Mouse (Mus musculus) heart, embryonic 13.5 days (tissue): ENCODE measurements around the gene Dip2b. TPM values are rescaled to one million over a fixed set of nuclear protein-coding genes. Genes with fewer than 3 reads are reported as not detected.
A peak's percentile ranks its signal among the peaks of the same experiment; 100 is the strongest.

Source experiments
- ATAC-seq: fragments of 200-750 bp; cut with Nextera tagmentation; 2 replicates; pipeline ENCODE4 v1.8.0; 2017; ENCODE audit warnings: moderate TSS enrichment; ENCODE audit not compliant: insufficient number of reproducible peaks, low FRiP score, low TSS enrichment; ENCODE audit errors: extremely low read depth
- H3K27ac ChIP-seq: fragments of 300-500 bp; sonication (generic); replicated peaks from 2 replicates; pipeline ENCODE4 v1.5.1; 2015; ENCODE audit warnings: moderate library complexity, mild to moderate bottlenecking, inconsistent platforms
- H3K27me3 ChIP-seq: fragments of 300-500 bp; sonication (generic); replicated peaks from 2 replicates; pipeline ENCODE4 v1.6.1; 2015; ENCODE audit warnings: mild to moderate bottlenecking, inconsistent platforms
- H3K36me3 ChIP-seq: fragments of 300-500 bp; sonication (generic); 2 replicates; pipeline ENCODE4 v1.6.1; 2015; ENCODE audit warnings: mild to moderate bottlenecking, inconsistent platforms
- H3K4me1 ChIP-seq: fragments of 300-500 bp; sonication (generic); 2 replicates; pipeline ENCODE4 v1.6.1; 2015; ENCODE audit warnings: inconsistent platforms
- H3K4me2 ChIP-seq: fragments of 300-500 bp; sonication (generic); 2 replicates; pipeline ENCODE4 v1.6.1; 2015; ENCODE audit warnings: inconsistent platforms, mild to moderate bottlenecking, moderate library complexity
- H3K4me3 ChIP-seq: fragments of 300-500 bp; sonication (generic); 2 replicates; pipeline ENCODE4 v1.5.1; 2015; ENCODE audit warnings: moderate library complexity, mild to moderate bottlenecking, inconsistent platforms
- H3K9ac ChIP-seq: fragments of 300-500 bp; sonication (generic); 2 replicates; pipeline ENCODE4 v1.6.1; 2015; ENCODE audit warnings: inconsistent platforms, mild to moderate bottlenecking, moderate library complexity
- H3K9me3 ChIP-seq: fragments of 300-500 bp; sonication (generic); 2 replicates; pipeline ENCODE4 v1.6.1; 2016; ENCODE audit warnings: inconsistent platforms
- WGBS: fragments of 180-500 bp; shearing (Covaris S2); methylation state at CpG from one replicate; pipeline ENCODE4 v1.1.7; 2015; ENCODE audit warnings: mixed read lengths; 5-methylcytosine and 5-hydroxymethylcytosine counted together
- polyA plus RNA-seq: library from polyadenylated mRNA; unstranded; fragments of >200 nt; fragmentation: Nextera tagmentation; extraction: Ambion mirVana; gene quantifications from 2 replicates; pipeline ENCODE4 v1.2.1, GENCODE M21; 2015

The Dip2b gene
- polyA plus RNA-seq, 1 experiment from 2014 or later: 11.3 TPM

DNA sequence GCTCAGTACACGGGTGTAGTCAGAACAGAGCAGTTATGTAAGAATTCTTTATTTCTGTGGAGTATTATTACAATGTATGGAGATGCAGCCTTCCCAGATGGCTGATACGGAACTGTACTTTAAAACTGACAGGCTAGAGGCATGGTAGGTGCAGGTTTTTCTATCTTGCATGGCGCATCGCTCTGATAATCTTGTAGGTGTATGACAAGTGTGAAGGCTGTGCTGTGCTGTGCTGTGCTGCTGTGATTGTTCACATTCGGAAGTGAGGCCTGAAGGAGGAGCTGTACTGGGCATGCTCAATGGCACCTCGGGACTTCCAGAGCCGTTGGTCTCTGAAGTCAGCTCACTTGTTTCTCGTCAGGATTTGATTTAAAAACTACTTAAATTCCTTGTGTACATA is 31.6 kb downstream of the Dip2b start:
- H3K9me3 ChIP-seq: no peaks in the 10 kb centered on the region
- no peak overlapping the region for H3K27ac ChIP-seq
- 77% methylated on average over 8 of the region's 8 CpGs for WGBS
- no peaks in the 10 kb centered on the region for H3K27me3 ChIP-seq
- H3K9ac ChIP-seq: no peak overlapping the region
- no peaks in the 10 kb centered on the region for H3K36me3 ChIP-seq
- H3K4me3 ChIP-seq: no peak overlapping the region
- H3K4me1 ChIP-seq: peaks cover 49% of the 10 kb centered on the region
- no peak for ATAC-seq
- H3K4me2 ChIP-seq: no peak overlapping the region

DNA sequence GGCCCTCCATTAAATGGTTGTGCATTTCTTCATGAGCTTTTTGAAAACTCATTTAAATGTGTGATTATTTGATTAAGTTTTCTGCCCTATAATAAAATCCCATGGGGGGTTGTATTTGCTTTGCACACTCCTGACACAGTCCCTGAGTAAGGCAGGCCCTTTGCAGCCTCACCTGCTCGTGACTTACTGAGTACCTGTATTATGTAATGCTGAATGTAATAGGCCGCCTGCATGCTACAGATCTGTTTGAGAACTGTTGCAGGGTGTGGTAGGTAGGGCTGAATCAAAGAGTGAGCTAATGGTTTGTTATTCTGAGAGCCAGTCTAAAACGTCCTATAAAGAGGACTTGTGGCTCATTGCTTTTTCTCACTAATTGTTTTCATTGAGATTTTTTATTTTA is 33.4 kb downstream of the Dip2b start:
- Histone ChIP-seq H3K36me3 (no peaks in the 10 kb centered on the region), H3K9ac (no peak overlapping the region), H3K4me3 (no peak overlapping the region), H3K9me3 (no peaks in the 10 kb centered on the region), H3K27me3 (no peaks in the 10 kb centered on the region), H3K4me2 (no peak overlapping the region), H3K27ac (no peak overlapping the region), H3K4me1 (peaks cover 56% of the 10 kb centered on the region)
- ATAC-seq: no peak
- WGBS: 77% methylated on average over 3 of the region's 3 CpGs

- H3K4me3 ChIP-seq: no peak overlapping the region
- no peaks in the 10 kb centered on the region for H3K36me3 ChIP-seq
- peaks cover 56% of the 10 kb centered on the region for H3K4me1 ChIP-seq
- H3K27ac ChIP-seq: peak overlapping the region; percentile 38; the same call in 1 of the 2 replicates
- H3K9ac ChIP-seq: peak overlapping the region; percentile 28; the same call in 1 of the 2 replicates
- 71% methylated on average over 9 of the region's 9 CpGs for WGBS
- no peak overlapping the region for H3K4me2 ChIP-seq
- ATAC-seq: no peak
- H3K9me3 ChIP-seq: no peaks in the 10 kb centered on the region
- H3K27me3 ChIP-seq: no peaks in the 10 kb centered on the region
These were observed 35.4 kb downstream of the Dip2b start for GRCm38 (mm10) chr15:100073696-100074453.

- H3K4me1 ChIP-seq: peaks cover 56% of the 10 kb centered on the region
- ATAC-seq: no peak
- H3K27me3 ChIP-seq: no peaks in the 10 kb centered on the region
- no peak overlapping the region for H3K4me3 ChIP-seq
- H3K9ac ChIP-seq: no peak overlapping the region
- H3K36me3 ChIP-seq: no peaks in the 10 kb centered on the region
- H3K27ac ChIP-seq: no peak overlapping the region
- H3K4me2 ChIP-seq: no peak overlapping the region
- WGBS: 13% methylated on average over 8 of the region's 8 CpGs
- H3K9me3 ChIP-seq: no peaks in the 10 kb centered on the region
These were observed 36.3 kb downstream of the Dip2b start for GRCm38 (mm10) chr15:100074754-100075153.

DNA sequence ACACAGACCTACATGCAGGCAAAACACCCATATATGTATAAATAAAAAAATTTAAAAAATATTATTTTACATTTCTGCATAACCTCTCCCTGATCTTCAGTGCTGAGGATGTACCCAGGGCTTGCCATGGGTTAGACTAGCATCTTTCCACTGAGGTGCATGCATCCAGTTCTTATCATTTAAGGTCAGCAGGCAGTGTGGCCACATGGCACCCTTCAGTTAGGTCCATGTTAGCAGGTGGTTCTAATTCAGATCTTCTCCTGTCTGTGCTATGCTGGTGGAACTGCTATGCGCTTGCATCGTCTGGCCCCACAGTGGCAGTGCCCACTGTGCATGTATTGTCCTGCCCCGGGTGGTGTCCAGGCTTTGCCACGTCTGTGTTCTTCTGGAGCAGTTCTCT is 37.9 kb downstream of the Dip2b start:
- H3K9me3 ChIP-seq: no peaks in the 10 kb centered on the region
- peak overlapping the region; percentile 16; the same call in 1 of the 2 replicates for H3K27ac ChIP-seq
- peaks cover 67% of the 10 kb centered on the region for H3K4me1 ChIP-seq
- no peak for ATAC-seq
- no peaks in the 10 kb centered on the region for H3K36me3 ChIP-seq
- no peak overlapping the region for H3K4me2 ChIP-seq
- WGBS: 73% methylated on average over 4 of the region's 4 CpGs
- no peak overlapping the region for H3K9ac ChIP-seq
- H3K27me3 ChIP-seq: no peaks in the 10 kb centered on the region
- no peak overlapping the region for H3K4me3 ChIP-seq

DNA sequence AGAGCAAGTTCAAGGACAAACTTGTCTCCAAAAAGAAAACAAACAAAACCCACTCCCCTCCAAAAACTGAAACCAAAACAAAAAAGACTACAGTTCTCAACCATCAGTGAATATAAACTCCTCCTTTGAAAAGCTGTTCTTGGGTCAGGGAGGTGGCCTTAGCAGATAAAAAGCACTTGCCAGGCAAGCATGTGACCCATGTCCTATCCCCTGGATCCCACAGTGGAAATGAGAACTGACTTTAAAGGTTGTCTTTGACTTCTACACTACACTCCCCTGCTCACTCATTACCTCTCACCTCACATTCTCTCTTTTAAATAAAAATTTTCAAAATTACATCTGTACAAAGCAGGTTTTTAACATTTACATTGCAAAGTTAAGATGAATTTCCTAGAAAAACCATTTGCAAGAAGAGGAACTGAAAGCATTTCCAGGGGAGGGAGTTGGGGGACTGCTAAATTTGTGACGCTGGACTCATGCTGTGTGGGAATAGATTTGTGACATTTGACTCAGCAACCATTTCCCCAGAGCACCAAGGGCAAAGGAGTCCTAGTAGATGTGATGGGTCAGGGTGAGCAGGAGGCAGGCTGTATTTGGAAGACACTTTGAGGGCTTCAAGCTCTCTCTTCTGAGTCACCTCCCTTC is 42.5 kb downstream of the Dip2b start:
- H3K4me1 ChIP-seq: peaks cover 45% of the 10 kb centered on the region
- WGBS: 46% methylated on average over 1 of the region's 1 CpGs
- no peaks in the 10 kb centered on the region for H3K36me3 ChIP-seq
- no peak overlapping the region for H3K4me2 ChIP-seq
- H3K4me3 ChIP-seq: no peak overlapping the region
- no peak overlapping the region for H3K9ac ChIP-seq
- ATAC-seq: no peak
- H3K9me3 ChIP-seq: no peaks in the 10 kb centered on the region
- no peaks in the 10 kb centered on the region for H3K27me3 ChIP-seq
- 0 out of 2 replicates have a peak overlapping the region, but pooled peaks have one; percentile 28 for H3K27ac ChIP-seq

DNA sequence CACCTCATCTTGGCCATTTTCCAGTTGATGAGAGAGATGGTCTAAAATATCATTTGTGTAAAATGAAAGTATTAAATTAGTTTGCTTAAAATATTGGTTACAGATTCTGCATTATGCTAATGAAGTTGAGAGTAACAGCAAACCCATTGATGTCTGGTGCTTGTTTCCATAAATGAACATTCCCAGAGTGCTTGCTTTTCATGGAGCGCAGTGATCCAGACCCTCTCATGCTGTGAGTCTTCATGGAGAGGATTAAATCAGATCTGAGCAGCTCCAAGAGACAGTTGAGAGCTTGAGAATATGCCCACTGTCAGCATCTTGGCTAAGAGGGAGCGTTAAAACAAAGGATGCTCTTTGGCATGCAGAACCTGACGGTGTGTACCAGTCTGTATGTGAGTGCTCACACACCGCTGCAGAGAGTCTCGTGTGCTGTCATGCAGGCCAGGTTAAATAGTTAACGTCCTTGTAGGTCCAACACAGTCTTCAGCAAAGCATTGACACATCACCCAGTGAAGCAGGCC is 43.1 kb downstream of the Dip2b start:
- ATAC-seq: no peak
- WGBS: 81% methylated on average over 6 of the region's 6 CpGs
- Histone ChIP-seq H3K4me1 (peaks cover 39% of the 10 kb centered on the region), H3K36me3 (no peaks in the 10 kb centered on the region), H3K27me3 (no peaks in the 10 kb centered on the region), H3K4me3 (no peak overlapping the region), H3K27ac (peak overlapping the region; percentile 28; the same call in 1 of the 2 replicates), H3K9me3 (no peaks in the 10 kb centered on the region), H3K4me2 (no peak overlapping the region), H3K9ac (no peak overlapping the region)

- no peaks in the 10 kb centered on the region for H3K36me3 ChIP-seq
- no peaks in the 10 kb centered on the region for H3K9me3 ChIP-seq
- no peak overlapping the region for H3K4me3 ChIP-seq
- WGBS: 64% methylated on average over 8 of the region's 8 CpGs
- ATAC-seq: no peak
- H3K27ac ChIP-seq: no peak overlapping the region
- H3K4me2 ChIP-seq: no peak overlapping the region
- peaks cover 34% of the 10 kb centered on the region for H3K4me1 ChIP-seq
- H3K9ac ChIP-seq: no peak overlapping the region
- H3K27me3 ChIP-seq: no peaks in the 10 kb centered on the region
These were observed 43.6 kb downstream of the Dip2b start for GRCm38 (mm10) chr15:100082052-100082451.

DNA sequence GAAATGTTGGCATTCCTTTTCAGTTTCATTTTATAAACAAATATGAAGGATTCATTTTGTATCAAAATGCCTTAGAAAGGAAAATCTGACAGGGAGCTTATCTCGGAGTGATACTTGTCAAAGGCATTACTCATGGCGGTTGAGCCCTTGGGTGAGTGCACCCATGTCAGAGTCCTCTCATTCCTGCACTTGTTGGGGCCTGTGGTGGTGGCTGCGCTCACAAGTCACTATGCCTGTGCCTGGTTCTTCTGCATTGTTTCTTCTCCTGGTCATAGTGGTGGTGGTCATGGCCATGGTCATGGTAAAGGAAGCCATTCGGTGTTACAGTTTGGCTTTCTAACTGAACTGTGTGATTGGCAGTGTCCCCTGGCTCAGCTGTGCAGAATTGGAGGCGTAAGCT is 44.3 kb downstream of the Dip2b start:
- Histone ChIP-seq H3K36me3 (no peaks in the 10 kb centered on the region), H3K4me3 (no peak overlapping the region), H3K27ac (no peak overlapping the region), H3K9me3 (no peaks in the 10 kb centered on the region), H3K9ac (no peak overlapping the region), H3K4me2 (no peak overlapping the region), H3K27me3 (no peaks in the 10 kb centered on the region), H3K4me1 (peaks cover 34% of the 10 kb centered on the region)
- no peak for ATAC-seq
- 89% methylated on average over 5 of the region's 5 CpGs for WGBS

- Histone ChIP-seq H3K4me3 (no peak overlapping the region), H3K9me3 (no peaks in the 10 kb centered on the region), H3K4me1 (peaks cover 34% of the 10 kb centered on the region), H3K27ac (no peak overlapping the region), H3K36me3 (no peaks in the 10 kb centered on the region), H3K27me3 (no peaks in the 10 kb centered on the region), H3K4me2 (no peak overlapping the region), H3K9ac (no peak overlapping the region)
- ATAC-seq: no peak
- WGBS: 76% methylated on average over 6 of the region's 6 CpGs
These were observed 45.4 kb downstream of the Dip2b start for GRCm38 (mm10) chr15:100083882-100084281.

- Histone ChIP-seq H3K4me2 (no peak overlapping the region), H3K4me3 (no peak overlapping the region), H3K9ac (no peak overlapping the region), H3K4me1 (peaks cover 37% of the 10 kb centered on the region), H3K27ac (no peak overlapping the region), H3K36me3 (no peaks in the 10 kb centered on the region), H3K9me3 (no peaks in the 10 kb centered on the region), H3K27me3 (no peaks in the 10 kb centered on the region)
- 71% methylated on average over 4 of the region's 4 CpGs for WGBS
- no peak for ATAC-seq
These were observed 46.4 kb downstream of the Dip2b start for GRCm38 (mm10) chr15:100084882-100085281.
